Mouse (Mus musculus) bone marrow, adult 2 months (tissue): ENCODE results near the gene Abat. TPM values are rescaled to one million over a fixed set of nuclear protein-coding genes. Genes with fewer than 3 reads are reported as not detected.

Experiments used
- H3K27ac ChIP-seq: fragments of 200-500 bp; 2 replicates; pipeline ENCODE4 v1.5.1; 2012; ENCODE audit warnings: low read depth, mild to moderate bottlenecking, control low read depth, inconsistent platforms, low read length; ENCODE audit not compliant: control insufficient read depth, poor library complexity, insufficient read depth
- H3K4me1 ChIP-seq: fragments of 200-500 bp; 2 replicates; pipeline ENCODE4 v1.6.1; 2011; ENCODE audit warnings: low read length; ENCODE audit not compliant: control insufficient read depth, insufficient read depth
- H3K4me3 ChIP-seq: fragments of 200-500 bp; replicated peaks from 2 replicates; pipeline ENCODE3; 2011; ENCODE audit warnings: mild to moderate bottlenecking, low read depth, low read length, control low read depth; ENCODE audit not compliant: control insufficient read depth
- CTCF ChIP-seq: fragments of 200-500 bp; IDR thresholded peaks from 2 replicates; pipeline ENCODE4 v1.5.1; 2011; ENCODE audit warnings: low read length, control low read depth; ENCODE audit not compliant: control insufficient read depth, insufficient read depth
- POLR2A ChIP-seq: fragments of 200-500 bp; IDR thresholded peaks from 2 replicates; pipeline ENCODE4 v1.6.1; 2011; ENCODE audit warnings: low read depth, mild to moderate bottlenecking, control low read depth, low read length, borderline replicate concordance; ENCODE audit not compliant: control insufficient read depth
- WGBS: fragments of 180-500 bp; shearing (Covaris S2); methylation state at CpG from one replicate; pipeline ENCODE4 v1.1.7; 2018; 5-methylcytosine and 5-hydroxymethylcytosine counted together
- polyA plus RNA-seq: library from polyadenylated mRNA; stranded (reverse); fragments of >200 nt; gene quantifications from 2 replicates; pipeline ENCODE4 v1.2.4, GENCODE M21; 2011; ENCODE audit warnings: low replicate concordance; ENCODE audit not compliant: missing spikeins, insufficient read depth, insufficient read length

The Abat gene
- polyA plus RNA-seq, 1 experiment, result 0.97 TPM

- TF ChIP-seq POLR2A (no peak), CTCF (no peak)
- Histone ChIP-seq H3K27ac (no peak overlapping the region), H3K4me1 (no peaks in the 10 kb centered on the region), H3K4me3 (no peak overlapping the region)
- WGBS, result 77% methylated on average over 16 of the region's 16 CpGs
Observed at GRCm38 (mm10) chr16:8524163-8524847, 11.1 kb downstream of the Abat start.

- TF ChIP-seq POLR2A (no peak), CTCF (no peak)
- WGBS, result 73% methylated on average over 3 of the region's 3 CpGs
- H3K4me3 ChIP-seq, result no peak overlapping the region
- no peak overlapping the region for H3K27ac ChIP-seq
- no peaks in the 10 kb centered on the region for H3K4me1 ChIP-seq
Observed at GRCm38 (mm10) chr16:8525293-8525692, 12.1 kb downstream of the Abat start.

DNA sequence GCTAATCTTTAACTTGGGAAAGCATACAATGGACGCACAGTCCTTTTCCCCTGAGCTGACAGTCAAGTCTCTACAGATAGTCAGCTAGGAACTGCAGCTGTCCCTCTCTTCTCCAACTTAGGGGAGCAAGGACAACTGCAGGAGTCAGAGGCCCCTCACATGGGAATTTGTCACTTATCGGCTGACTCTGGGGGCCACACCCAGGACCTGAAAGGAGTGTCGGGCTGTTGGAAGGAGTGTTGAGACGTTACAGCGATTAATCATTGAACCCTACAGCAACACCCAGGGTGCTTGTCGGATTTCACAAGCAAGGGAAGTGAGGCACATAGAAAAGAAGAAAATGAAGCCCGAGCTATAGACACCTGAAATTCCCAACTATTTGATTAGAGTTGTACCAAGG, 12.6 kb downstream of the Abat start:
- no peak overlapping the region for H3K4me3 ChIP-seq
- no peak for TF ChIP-seq CTCF
- TF ChIP-seq POLR2A, result no peak
- no peaks in the 10 kb centered on the region for H3K4me1 ChIP-seq
- WGBS, result 69% methylated on average over 7 of the region's 7 CpGs
- H3K27ac ChIP-seq, result no peak overlapping the region

- 81% methylated on average over 1 of the region's 1 CpGs for WGBS
- Histone ChIP-seq H3K4me1 (no peaks in the 10 kb centered on the region), H3K4me3 (no peak overlapping the region), H3K27ac (no peak overlapping the region)
- TF ChIP-seq POLR2A (no peak), CTCF (no peak)
Observed at GRCm38 (mm10) chr16:8529389-8529788, 16.2 kb downstream of the Abat start.

DNA sequence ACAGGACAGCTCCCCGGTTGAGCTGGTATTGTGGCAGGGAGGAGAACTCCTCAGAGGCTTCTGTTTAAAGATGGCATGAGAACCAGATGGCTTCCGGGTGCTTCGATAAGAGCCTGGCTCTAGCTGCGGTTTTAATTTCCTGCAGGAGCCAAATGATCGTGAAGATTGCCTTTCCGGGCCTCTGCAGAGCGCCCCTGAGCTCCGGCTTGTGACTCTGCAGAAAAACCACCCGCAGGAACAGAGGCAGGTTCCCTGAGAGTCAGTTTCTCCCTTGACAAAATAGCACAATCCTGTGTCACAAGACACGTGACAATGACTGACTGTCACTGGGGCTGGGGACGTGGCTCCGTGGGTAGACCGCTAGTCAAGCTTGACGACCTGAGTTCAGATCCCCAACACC, 16.8 kb downstream of the Abat start:
- Histone ChIP-seq H3K27ac (no peak overlapping the region), H3K4me1 (no peaks in the 10 kb centered on the region), H3K4me3 (no peak overlapping the region)
- no peak for TF ChIP-seq CTCF
- TF ChIP-seq POLR2A, result no peak
- 55% methylated on average over 14 of the region's 14 CpGs for WGBS

- no peak overlapping the region for H3K27ac ChIP-seq
- H3K4me3 ChIP-seq, result no peak overlapping the region
- TF ChIP-seq POLR2A (no peak), CTCF (no peak)
- no peaks in the 10 kb centered on the region for H3K4me1 ChIP-seq
- 79% methylated on average over 9 of the region's 9 CpGs for WGBS
Observed at GRCm38 (mm10) chr16:8532461-8532860, 19.2 kb downstream of the Abat start.

GRCm38 (mm10) chr16:8532894-8533293, 19.7 kb downstream of the Abat start:
- no peak for TF ChIP-seq CTCF
- TF ChIP-seq POLR2A, result no peak
- H3K4me3 ChIP-seq, result no peak overlapping the region
- H3K4me1 ChIP-seq, result no peaks in the 10 kb centered on the region
- 69% methylated on average over 7 of the region's 7 CpGs for WGBS
- no peak overlapping the region for H3K27ac ChIP-seq

- no peak overlapping the region for H3K27ac ChIP-seq
- 89% methylated on average over 6 of the region's 6 CpGs for WGBS
- H3K4me3 ChIP-seq, result no peak overlapping the region
- H3K4me1 ChIP-seq, result no peaks in the 10 kb centered on the region
- no peak for TF ChIP-seq CTCF
- TF ChIP-seq POLR2A, result no peak
Observed at GRCm38 (mm10) chr16:8533477-8533876, 20.2 kb downstream of the Abat start.

- H3K4me3 ChIP-seq, result no peak overlapping the region
- H3K4me1 ChIP-seq, result no peaks in the 10 kb centered on the region
- TF ChIP-seq CTCF, result no peak
- no peak for TF ChIP-seq POLR2A
- no peak overlapping the region for H3K27ac ChIP-seq
- 82% methylated on average over 11 of the region's 11 CpGs for WGBS
Observed at GRCm38 (mm10) chr16:8534466-8535200, 21.4 kb downstream of the Abat start.
